Mouse (Mus musculus): ENCODE measurements around the gene Svep1. TPM values are rescaled to one million over a fixed set of nuclear protein-coding genes. Genes with fewer than 3 reads are reported as not detected.

Svep1 gene
- polyA plus RNA-seq, 1 experiment from 2014 or later, result 0.51 TPM

DNA sequence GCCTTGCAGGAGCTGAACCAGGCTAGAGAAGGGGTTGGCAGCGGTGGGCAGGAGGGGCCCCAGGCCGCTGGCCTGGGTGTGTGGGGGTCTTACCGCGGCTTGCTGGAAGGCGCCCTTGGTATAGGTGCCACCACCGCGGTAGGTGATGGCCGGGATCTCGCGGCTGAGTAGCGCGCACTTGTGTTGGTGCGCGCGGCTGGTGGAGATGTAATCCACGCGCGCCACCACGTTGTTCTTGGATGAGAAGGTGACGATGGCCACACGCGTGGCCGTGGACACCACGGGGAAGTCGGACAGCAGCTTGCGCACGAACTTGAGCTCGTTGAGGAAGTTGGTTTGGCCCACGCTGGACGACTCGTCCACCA, 927 bp downstream of the Svep1 start:
- no peaks in the 10 kb centered on the region for H3K36me3 ChIP-seq (ENCODE audit: control insufficient read depth, insufficient read depth, low read length)
- under 1% methylated on average over 31 of the region's 31 CpGs for WGBS
- H3K4me1 ChIP-seq (ENCODE audit: control insufficient read depth, insufficient read depth, low read length), result 0 out of 2 replicates have a peak, but pooled peaks cover 3% of the 10 kb centered on the region
- peak overlapping the region; percentile 93 for H3K4me2 ChIP-seq (ENCODE audit: low read depth, low read length)
- H3K9ac ChIP-seq (replicated peaks; ENCODE audit: low read depth, low read length), result peak overlapping the region; percentile 32; the same call in 1 of the 2 replicates
- peak; percentile 68 for ATAC-seq (ENCODE audit: low read depth)
- H3K27me3 ChIP-seq (ENCODE audit: control insufficient read depth, insufficient read depth, low read length), result peaks cover 12% of the 10 kb centered on the region
- H3K9me3 ChIP-seq (ENCODE audit: control insufficient read depth, low read length), result no peaks in the 10 kb centered on the region
- H3K27ac ChIP-seq (ENCODE audit: low read depth, low read length), result no peak overlapping the region
- H3K4me3 ChIP-seq (ENCODE audit: low read depth, low read length), result peak overlapping the region; percentile 44

DNA sequence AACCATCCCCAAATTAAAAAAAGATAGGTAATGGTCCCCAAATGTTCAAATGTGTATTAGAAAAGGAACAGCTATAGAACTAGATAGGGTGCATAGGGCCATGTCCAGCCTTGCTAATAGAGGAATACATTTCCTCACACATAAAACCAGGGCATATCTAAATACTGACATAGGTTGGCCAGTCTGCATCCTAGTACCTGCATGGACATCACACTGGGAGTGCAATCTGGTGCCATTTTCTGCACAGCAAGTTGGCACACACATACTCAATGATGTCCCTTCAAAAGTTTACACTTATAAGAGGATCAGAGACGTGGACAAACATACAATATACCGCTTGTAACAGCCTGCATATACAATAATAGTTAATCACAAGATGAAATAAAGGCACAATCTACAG, 5.0 kb downstream of the Svep1 start:
- no peak overlapping the region for H3K9ac ChIP-seq (replicated peaks; ENCODE audit: low read depth, low read length)
- H3K27me3 ChIP-seq (ENCODE audit: control insufficient read depth, insufficient read depth, low read length), result peaks cover 12% of the 10 kb centered on the region
- no peak for ATAC-seq (ENCODE audit: low read depth)
- H3K27ac ChIP-seq (ENCODE audit: low read depth, low read length), result no peak overlapping the region
- no peaks in the 10 kb centered on the region for H3K36me3 ChIP-seq (ENCODE audit: control insufficient read depth, insufficient read depth, low read length)
- H3K4me1 ChIP-seq (ENCODE audit: control insufficient read depth, insufficient read depth, low read length), result 0 out of 2 replicates have a peak, but pooled peaks cover 3% of the 10 kb centered on the region
- H3K9me3 ChIP-seq (ENCODE audit: control insufficient read depth, low read length), result no peaks in the 10 kb centered on the region
- no peak overlapping the region for H3K4me2 ChIP-seq (ENCODE audit: low read depth, low read length)
- WGBS, result 83% methylated on average over 2 of the region's 2 CpGs
- H3K4me3 ChIP-seq (ENCODE audit: low read depth, low read length), result no peak overlapping the region

DNA sequence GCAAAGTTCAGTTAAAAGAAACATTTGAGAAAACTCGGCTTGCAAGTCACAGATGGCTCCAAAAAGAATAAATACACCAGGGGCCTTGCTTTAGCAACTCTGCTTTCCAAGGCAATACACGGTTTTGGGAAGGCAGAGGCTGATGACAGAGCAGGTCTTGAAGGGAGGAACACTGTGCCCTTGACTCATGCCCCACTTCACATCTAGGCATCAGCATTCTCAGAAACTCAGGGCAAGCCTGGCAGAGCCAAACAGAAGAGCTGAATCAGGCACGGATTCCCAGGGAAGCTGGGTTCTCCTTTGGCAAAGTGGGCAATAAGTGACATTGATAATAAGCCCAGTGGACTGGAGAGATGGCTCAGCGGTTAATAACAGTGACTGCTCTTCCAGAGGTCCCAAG, 5.8 kb downstream of the Svep1 start:
- 78% methylated on average over 4 of the region's 4 CpGs for WGBS
- H3K9ac ChIP-seq (replicated peaks; ENCODE audit: low read depth, low read length), result no peak overlapping the region
- no peak overlapping the region for H3K4me2 ChIP-seq (ENCODE audit: low read depth, low read length)
- no peaks in the 10 kb centered on the region for H3K9me3 ChIP-seq (ENCODE audit: control insufficient read depth, low read length)
- ATAC-seq (ENCODE audit: low read depth), result no peak
- no peaks in the 10 kb centered on the region for H3K36me3 ChIP-seq (ENCODE audit: control insufficient read depth, insufficient read depth, low read length)
- H3K27ac ChIP-seq (ENCODE audit: low read depth, low read length), result no peak overlapping the region
- H3K4me1 ChIP-seq (ENCODE audit: control insufficient read depth, insufficient read depth, low read length), result 0 out of 2 replicates have a peak, but pooled peaks cover 3% of the 10 kb centered on the region
- peaks cover 6% of the 10 kb centered on the region for H3K27me3 ChIP-seq (ENCODE audit: control insufficient read depth, insufficient read depth, low read length)
- H3K4me3 ChIP-seq (ENCODE audit: low read depth, low read length), result no peak overlapping the region

DNA sequence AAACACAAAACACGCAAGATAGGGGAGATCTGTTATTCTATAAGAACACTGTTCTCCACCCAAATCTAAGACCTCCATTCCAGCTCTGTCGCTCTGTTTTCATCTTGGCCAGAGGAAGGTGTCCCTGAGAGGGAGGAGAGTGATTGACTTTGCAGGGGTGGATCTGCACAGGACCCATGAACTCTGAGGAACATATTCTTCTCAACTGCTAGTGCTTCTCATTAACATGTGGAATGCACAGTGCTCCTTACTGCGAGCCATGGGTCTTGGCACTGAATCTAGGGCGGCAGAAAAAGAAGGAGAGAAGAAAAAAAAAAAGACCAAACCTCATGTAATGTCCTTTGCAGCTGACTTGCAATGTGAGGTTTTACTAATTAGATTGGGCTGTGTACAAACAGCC, 9.4 kb downstream of the Svep1 start:
- H3K4me3 ChIP-seq (ENCODE audit: low read depth, low read length), result no peak overlapping the region
- H3K27ac ChIP-seq (ENCODE audit: low read depth, low read length), result no peak overlapping the region
- no peaks in the 10 kb centered on the region for H3K9me3 ChIP-seq (ENCODE audit: control insufficient read depth, low read length)
- H3K36me3 ChIP-seq (ENCODE audit: control insufficient read depth, insufficient read depth, low read length), result no peaks in the 10 kb centered on the region
- no peak overlapping the region for H3K9ac ChIP-seq (replicated peaks; ENCODE audit: low read depth, low read length)
- H3K4me2 ChIP-seq (ENCODE audit: low read depth, low read length), result no peak overlapping the region
- no peaks in the 10 kb centered on the region for H3K4me1 ChIP-seq (ENCODE audit: control insufficient read depth, insufficient read depth, low read length)
- WGBS, result 87% methylated on average over 4 of the region's 4 CpGs
- no peak for ATAC-seq (ENCODE audit: low read depth)
- H3K27me3 ChIP-seq (ENCODE audit: control insufficient read depth, insufficient read depth, low read length), result no peaks in the 10 kb centered on the region

DNA sequence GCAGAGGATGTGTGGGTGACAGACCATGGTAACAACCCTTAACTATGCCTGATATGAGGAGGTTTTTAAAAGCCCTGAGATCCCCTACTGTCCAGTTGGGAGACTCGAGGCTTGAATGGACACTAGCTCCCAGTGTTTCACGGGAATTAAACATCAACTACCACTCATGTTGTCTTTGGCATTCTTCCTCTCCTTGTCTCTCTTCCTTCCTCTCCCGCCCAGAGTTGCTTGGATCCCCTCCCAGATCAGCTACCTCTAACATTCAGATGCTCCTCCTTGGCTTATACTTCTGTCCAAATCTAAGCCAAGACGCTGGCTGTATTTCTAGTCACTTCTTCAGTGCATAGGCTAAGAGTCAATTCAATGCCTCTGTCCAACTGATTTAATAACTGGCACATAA, 9.9 kb downstream of the Svep1 start:
- Histone ChIP-seq H3K4me1 (ENCODE audit: control insufficient read depth, insufficient read depth, low read length) (no peaks in the 10 kb centered on the region), H3K27me3 (ENCODE audit: control insufficient read depth, insufficient read depth, low read length) (no peaks in the 10 kb centered on the region), H3K36me3 (ENCODE audit: control insufficient read depth, insufficient read depth, low read length) (no peaks in the 10 kb centered on the region), H3K27ac (ENCODE audit: low read depth, low read length) (no peak overlapping the region), H3K4me2 (ENCODE audit: low read depth, low read length) (no peak overlapping the region), H3K4me3 (ENCODE audit: low read depth, low read length) (no peak overlapping the region), H3K9me3 (ENCODE audit: control insufficient read depth, low read length) (no peaks in the 10 kb centered on the region), H3K9ac (replicated peaks; ENCODE audit: low read depth, low read length) (no peak overlapping the region)
- WGBS, result 83% methylated on average over 4 of the region's 4 CpGs
- no peak for ATAC-seq (ENCODE audit: low read depth)

DNA sequence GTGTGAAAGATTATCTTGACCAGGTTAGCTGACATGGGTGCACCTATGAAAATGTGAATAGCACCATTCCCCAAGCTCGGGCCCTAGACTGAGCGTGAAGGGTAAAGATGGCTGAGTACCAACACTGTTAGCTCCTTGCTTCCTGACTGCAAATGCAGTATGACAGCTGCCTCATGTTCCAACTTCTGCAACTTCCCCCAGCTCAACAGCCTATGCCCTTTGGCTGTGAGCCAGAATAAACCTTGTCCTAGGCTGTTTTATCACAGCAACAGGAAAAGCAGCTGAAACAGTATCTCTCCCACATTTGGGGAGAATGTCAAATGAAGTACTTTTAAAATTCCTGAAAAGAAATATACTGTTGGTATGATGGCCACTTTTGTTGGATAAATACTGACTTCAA, 10.7 kb downstream of the Svep1 start:
- Histone ChIP-seq H3K4me3 (ENCODE audit: low read depth, low read length) (no peak overlapping the region), H3K36me3 (ENCODE audit: control insufficient read depth, insufficient read depth, low read length) (no peaks in the 10 kb centered on the region), H3K27ac (ENCODE audit: low read depth, low read length) (no peak overlapping the region), H3K9ac (replicated peaks; ENCODE audit: low read depth, low read length) (no peak overlapping the region), H3K4me1 (ENCODE audit: control insufficient read depth, insufficient read depth, low read length) (no peaks in the 10 kb centered on the region), H3K4me2 (ENCODE audit: low read depth, low read length) (no peak overlapping the region), H3K27me3 (ENCODE audit: control insufficient read depth, insufficient read depth, low read length) (no peaks in the 10 kb centered on the region), H3K9me3 (ENCODE audit: control insufficient read depth, low read length) (no peaks in the 10 kb centered on the region)
- WGBS, result 89% methylated on average over 2 of the region's 2 CpGs
- ATAC-seq (ENCODE audit: low read depth), result no peak

DNA sequence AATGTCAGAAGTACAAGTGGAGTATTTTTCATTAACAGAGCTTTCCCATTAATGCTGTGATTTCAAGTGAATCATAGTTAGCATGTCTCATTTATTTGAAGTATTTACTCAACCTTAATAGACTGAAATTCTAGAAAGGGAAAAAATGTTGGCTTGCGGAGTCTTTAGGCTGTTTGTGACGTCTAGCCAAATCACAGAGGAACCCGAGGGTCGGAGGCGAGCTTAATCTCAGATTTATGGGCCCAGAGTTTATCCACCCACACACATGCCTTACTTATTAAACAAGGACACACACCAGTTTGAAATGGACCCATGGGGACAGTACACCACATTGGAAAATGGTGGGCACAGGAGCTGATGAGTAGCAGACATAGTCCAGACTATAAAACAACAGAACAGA, 17.4 kb downstream of the Svep1 start:
- ATAC-seq (ENCODE audit: low read depth), result no peak
- Histone ChIP-seq H3K9ac (replicated peaks; ENCODE audit: low read depth, low read length) (no peak overlapping the region), H3K9me3 (ENCODE audit: control insufficient read depth, low read length) (no peaks in the 10 kb centered on the region), H3K4me2 (ENCODE audit: low read depth, low read length) (no peak overlapping the region), H3K27ac (ENCODE audit: low read depth, low read length) (no peak overlapping the region), H3K4me3 (ENCODE audit: low read depth, low read length) (no peak overlapping the region), H3K36me3 (ENCODE audit: control insufficient read depth, insufficient read depth, low read length) (no peaks in the 10 kb centered on the region), H3K4me1 (ENCODE audit: control insufficient read depth, insufficient read depth, low read length) (no peaks in the 10 kb centered on the region), H3K27me3 (ENCODE audit: control insufficient read depth, insufficient read depth, low read length) (no peaks in the 10 kb centered on the region)
- 67% methylated on average over 5 of the region's 5 CpGs for WGBS

DNA sequence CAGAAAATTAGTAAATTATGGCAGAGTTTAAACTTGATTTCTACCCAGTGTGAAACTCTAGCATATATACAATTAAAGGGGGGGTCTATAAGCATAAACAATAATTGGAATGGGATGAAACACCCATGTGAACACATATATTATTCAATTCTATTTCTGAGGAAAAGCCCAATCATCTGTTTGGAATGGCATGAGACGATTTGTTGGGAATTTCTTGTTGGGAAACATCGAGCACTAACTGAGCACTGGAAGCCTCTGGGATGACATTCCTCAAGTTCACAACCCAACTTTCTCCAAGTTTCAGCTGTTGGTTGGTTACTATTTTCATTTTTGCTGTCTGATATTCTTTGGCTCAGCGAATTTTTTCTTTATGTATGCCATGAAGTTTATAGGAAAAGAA, 21.3 kb downstream of the Svep1 start:
- Histone ChIP-seq H3K4me2 (ENCODE audit: low read depth, low read length) (no peak overlapping the region), H3K36me3 (ENCODE audit: control insufficient read depth, insufficient read depth, low read length) (no peaks in the 10 kb centered on the region), H3K27me3 (ENCODE audit: control insufficient read depth, insufficient read depth, low read length) (no peaks in the 10 kb centered on the region), H3K4me1 (ENCODE audit: control insufficient read depth, insufficient read depth, low read length) (no peaks in the 10 kb centered on the region), H3K4me3 (ENCODE audit: low read depth, low read length) (no peak overlapping the region), H3K9me3 (ENCODE audit: control insufficient read depth, low read length) (no peaks in the 10 kb centered on the region), H3K27ac (ENCODE audit: low read depth, low read length) (no peak overlapping the region), H3K9ac (replicated peaks; ENCODE audit: low read depth, low read length) (no peak overlapping the region)
- WGBS, result 89% methylated on average over 3 of the region's 3 CpGs
- no peak for ATAC-seq (ENCODE audit: low read depth)

DNA sequence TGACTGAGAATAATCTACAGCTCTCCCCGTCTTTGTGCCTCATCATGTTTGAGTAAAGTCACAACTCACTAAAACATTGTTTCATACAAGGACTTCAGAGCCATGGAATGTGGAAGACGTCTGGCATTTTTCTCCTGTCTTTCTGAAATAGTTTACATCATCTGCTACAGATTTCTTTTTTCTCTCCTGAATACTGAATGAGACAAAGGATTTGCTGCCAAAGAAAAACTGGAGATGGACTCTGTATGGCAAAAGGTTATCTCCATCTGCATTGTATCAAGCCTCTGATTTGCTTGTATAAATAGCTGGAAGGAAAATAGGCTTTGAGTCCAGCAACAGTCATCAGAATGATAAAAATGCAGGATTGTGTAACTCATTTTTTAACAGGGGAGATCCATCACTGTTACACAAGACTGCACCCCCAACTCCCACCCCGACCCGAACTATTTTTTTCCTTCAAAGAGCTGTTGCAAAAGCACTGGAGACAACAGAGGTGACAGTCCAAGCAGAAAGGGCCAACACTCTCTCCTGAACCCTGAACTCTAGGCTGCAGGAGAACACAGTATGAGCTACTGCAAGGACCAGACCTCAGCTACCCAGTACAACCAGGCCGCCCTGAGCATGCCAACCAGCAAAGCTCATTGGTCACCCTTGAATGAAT, 21.8 kb downstream of the Svep1 start:
- H3K4me2 ChIP-seq (ENCODE audit: low read depth, low read length), result no peak overlapping the region
- no peaks in the 10 kb centered on the region for H3K36me3 ChIP-seq (ENCODE audit: control insufficient read depth, insufficient read depth, low read length)
- H3K9me3 ChIP-seq (ENCODE audit: control insufficient read depth, low read length), result no peaks in the 10 kb centered on the region
- H3K4me3 ChIP-seq (ENCODE audit: low read depth, low read length), result no peak overlapping the region
- ATAC-seq (ENCODE audit: low read depth), result no peak
- H3K27ac ChIP-seq (ENCODE audit: low read depth, low read length), result no peak overlapping the region
- WGBS, result 89% methylated on average over 5 of the region's 5 CpGs
- H3K9ac ChIP-seq (replicated peaks; ENCODE audit: low read depth, low read length), result no peak overlapping the region
- H3K27me3 ChIP-seq (ENCODE audit: control insufficient read depth, insufficient read depth, low read length), result no peaks in the 10 kb centered on the region
- no peaks in the 10 kb centered on the region for H3K4me1 ChIP-seq (ENCODE audit: control insufficient read depth, insufficient read depth, low read length)
